Mouse (Mus musculus): ENCODE results near the gene Cxcl5. TPM values are rescaled to one million over a fixed set of nuclear protein-coding genes. Genes with fewer than 3 reads are reported as not detected.
"Not testable (repeated sequence)": the region's sequence is repeated elsewhere in the genome, so short reads cannot be mapped to it uniquely, and the experiment has no call there.

Cxcl5 gene
- polyA plus RNA-seq, 1 experiment from 2014 or later: 0.96 TPM

- Histone ChIP-seq H3K27me3 (replicated peaks; ENCODE audit: control insufficient read depth, insufficient read depth, low read length) (no peaks in the 10 kb centered on the region), H3K4me2 (replicated peaks; ENCODE audit: low read depth) (no peak overlapping the region), H3K27ac (ENCODE audit: low read depth, low read length) (no peak overlapping the region), H3K4me3 (ENCODE audit: low read depth, low read length) (no peak overlapping the region), H3K4me1 (replicated peaks; ENCODE audit: control insufficient read depth, insufficient read depth, low read length) (no peaks in the 10 kb centered on the region; the same call in 1 of the 2 replicates), H3K36me3 (ENCODE audit: control insufficient read depth, insufficient read depth) (no peaks in the 10 kb centered on the region), H3K9me3 (ENCODE audit: control insufficient read depth) (no peaks in the 10 kb centered on the region), H3K9ac (ENCODE audit: low read depth, low read length) (no peak overlapping the region)
- ATAC-seq: no peak
- no peak for TF ChIP-seq CTCF (IDR thresholded peaks at IDR 0.05; ENCODE audit: low read depth)
- 47% methylated on average over 8 of the region's 8 CpGs for WGBS
Observed at GRCm38 (mm10) chr5:90790074-90790502, 30.9 kb downstream of the Cxcl5 start.

- Histone ChIP-seq H3K36me3 (ENCODE audit: control insufficient read depth, insufficient read depth) (no peaks in the 10 kb centered on the region), H3K9ac (ENCODE audit: low read depth, low read length) (no peak within 1 kb of the TSS), H3K9me3 (ENCODE audit: control insufficient read depth) (no peaks in the 10 kb centered on the region), H3K4me3 (ENCODE audit: low read depth, low read length) (no peak within 1 kb of the TSS), H3K4me2 (replicated peaks; ENCODE audit: low read depth) (no peak within 1 kb of the TSS), H3K27me3 (replicated peaks; ENCODE audit: control insufficient read depth, insufficient read depth, low read length) (no peaks in the 10 kb centered on the region), H3K27ac (ENCODE audit: low read depth, low read length) (no peak within 1 kb of the TSS), H3K4me1 (replicated peaks; ENCODE audit: control insufficient read depth, insufficient read depth, low read length) (no peaks in the 10 kb centered on the region)
- no peak for ATAC-seq
- no peak for TF ChIP-seq CTCF (IDR thresholded peaks at IDR 0.05; ENCODE audit: low read depth)
- WGBS: 28% methylated on average over 5 of the region's 5 CpGs
Observed at GRCm38 (mm10) chr5:90794195-90794625, 35.0 kb downstream of the Cxcl5 start, which contains the start of gene Cxcl15. Gene Cxcl15 (plus strand): TSS chr5:90794534.

- not testable (repeated sequence) for H3K4me2 ChIP-seq (replicated peaks; ENCODE audit: low read depth); H3K9ac ChIP-seq (ENCODE audit: low read depth, low read length); H3K9me3 ChIP-seq (ENCODE audit: control insufficient read depth); H3K4me3 ChIP-seq (ENCODE audit: low read depth, low read length); H3K36me3 ChIP-seq (ENCODE audit: control insufficient read depth, insufficient read depth); H3K27me3 ChIP-seq (replicated peaks; ENCODE audit: control insufficient read depth, insufficient read depth, low read length); ATAC-seq; H3K27ac ChIP-seq (ENCODE audit: low read depth, low read length); H3K4me1 ChIP-seq (replicated peaks; ENCODE audit: control insufficient read depth, insufficient read depth, low read length)
- WGBS: 92% methylated on average over 2 of the region's 2 CpGs
Observed at GRCm38 (mm10) chr5:90795392-90795791, 36.2 kb downstream of the Cxcl5 start.

GRCm38 (mm10) chr5:90804574-90804973 lies 45.4 kb downstream of the Cxcl5 start:
- no peak for TF ChIP-seq CTCF (IDR thresholded peaks at IDR 0.05; ENCODE audit: low read depth)
- Histone ChIP-seq H3K9me3 (ENCODE audit: control insufficient read depth) (no peaks in the 10 kb centered on the region), H3K9ac (ENCODE audit: low read depth, low read length) (no peak overlapping the region), H3K4me2 (replicated peaks; ENCODE audit: low read depth) (no peak overlapping the region), H3K4me1 (replicated peaks; ENCODE audit: control insufficient read depth, insufficient read depth, low read length) (no peaks in the 10 kb centered on the region), H3K27ac (ENCODE audit: low read depth, low read length) (no peak overlapping the region), H3K27me3 (replicated peaks; ENCODE audit: control insufficient read depth, insufficient read depth, low read length) (no peaks in the 10 kb centered on the region), H3K36me3 (ENCODE audit: control insufficient read depth, insufficient read depth) (no peaks in the 10 kb centered on the region), H3K4me3 (ENCODE audit: low read depth, low read length) (no peak overlapping the region)
- no peak for ATAC-seq

- Histone ChIP-seq H3K4me2 (replicated peaks; ENCODE audit: low read depth) (no peak overlapping the region), H3K27me3 (replicated peaks; ENCODE audit: control insufficient read depth, insufficient read depth, low read length) (no peaks in the 10 kb centered on the region), H3K36me3 (ENCODE audit: control insufficient read depth, insufficient read depth) (no peaks in the 10 kb centered on the region), H3K9me3 (ENCODE audit: control insufficient read depth) (no peaks in the 10 kb centered on the region), H3K4me3 (ENCODE audit: low read depth, low read length) (no peak overlapping the region), H3K27ac (ENCODE audit: low read depth, low read length) (no peak overlapping the region), H3K9ac (ENCODE audit: low read depth, low read length) (no peak overlapping the region), H3K4me1 (replicated peaks; ENCODE audit: control insufficient read depth, insufficient read depth, low read length) (no peaks in the 10 kb centered on the region)
- TF ChIP-seq CTCF (IDR thresholded peaks at IDR 0.05; ENCODE audit: low read depth): no peak
- ATAC-seq: no peak
Observed at GRCm38 (mm10) chr5:90806050-90806449, 46.9 kb downstream of the Cxcl5 start.

GRCm38 (mm10) chr5:90807176-90807950 lies 48.2 kb downstream of the Cxcl5 start:
- TF ChIP-seq CTCF (IDR thresholded peaks at IDR 0.05; ENCODE audit: low read depth): no peak
- 72% methylated on average over 3 of the region's 3 CpGs for WGBS
- H3K27ac ChIP-seq (ENCODE audit: low read depth, low read length): no peak overlapping the region
- H3K9me3 ChIP-seq (ENCODE audit: control insufficient read depth): no peaks in the 10 kb centered on the region
- no peaks in the 10 kb centered on the region for H3K27me3 ChIP-seq (replicated peaks; ENCODE audit: control insufficient read depth, insufficient read depth, low read length)
- no peak overlapping the region for H3K9ac ChIP-seq (ENCODE audit: low read depth, low read length)
- no peak overlapping the region for H3K4me2 ChIP-seq (replicated peaks; ENCODE audit: low read depth)
- no peaks in the 10 kb centered on the region for H3K36me3 ChIP-seq (ENCODE audit: control insufficient read depth, insufficient read depth)
- no peak overlapping the region for H3K4me3 ChIP-seq (ENCODE audit: low read depth, low read length)
- H3K4me1 ChIP-seq (replicated peaks; ENCODE audit: control insufficient read depth, insufficient read depth, low read length): no peaks in the 10 kb centered on the region
- ATAC-seq: no peak

Small RNAs within 50 kb of the gene (microRNA-seq; reads per million reads assigned to microRNA genes)
- gene Gm24322: not detected

Other genes starting within 250 kb of the Cxcl5 start
- gene Afm, start 240.4 kb upstream of the Cxcl5 start, polyA plus RNA-seq (2015; fragmentation: Nextera tagmentation; extraction: Ambion mirVana): 8.2 and 9.4 TPM in 2 replicates
- 0.35 and 0.63 TPM in 2 replicates for gene 5830473C10Rik, start 198.3 kb upstream of the Cxcl5 start, polyA plus RNA-seq (2015; fragmentation: Nextera tagmentation; extraction: Ambion mirVana)
- gene Rassf6, start 118.7 kb upstream of the Cxcl5 start, polyA plus RNA-seq (2015; fragmentation: Nextera tagmentation; extraction: Ambion mirVana): 28.7 and 30.7 TPM in 2 replicates
- 0.33 and 0.56 TPM in 2 replicates for gene Ppbp, start 9.2 kb downstream of the Cxcl5 start, polyA plus RNA-seq (2015; fragmentation: Nextera tagmentation; extraction: Ambion mirVana)
- 58.0 and 64.6 TPM in 2 replicates for gene Pf4, start 13.1 kb downstream of the Cxcl5 start, polyA plus RNA-seq (2015; fragmentation: Nextera tagmentation; extraction: Ambion mirVana)
- gene Cxcl3, start 26.7 kb downstream of the Cxcl5 start, polyA plus RNA-seq (2015; fragmentation: Nextera tagmentation; extraction: Ambion mirVana): not detected in 2 replicates
- gene Cxcl15, start 35.2 kb downstream of the Cxcl5 start, polyA plus RNA-seq (2015; fragmentation: Nextera tagmentation; extraction: Ambion mirVana): 0.56 and 0.69 TPM in 2 replicates
- 0.83 and 1.2 TPM in 2 replicates for gene Cxcl1, start 131.9 kb downstream of the Cxcl5 start, polyA plus RNA-seq (2015; fragmentation: Nextera tagmentation; extraction: Ambion mirVana)
- gene Cxcl2, start 144.5 kb downstream of the Cxcl5 start, polyA plus RNA-seq (2015; fragmentation: Nextera tagmentation; extraction: Ambion mirVana): 0.18 and 0.30 TPM in 2 replicates
- gene Mthfd2l, start 171.8 kb downstream of the Cxcl5 start, polyA plus RNA-seq (2015; fragmentation: Nextera tagmentation; extraction: Ambion mirVana): 33.9 TPM in 2 replicates

Measured in intestine, postnatal 0 days (tissue).